Mouse (Mus musculus) lung, postnatal 0 days (tissue): ENCODE results near the gene BC035044. TPM values are rescaled to one million over a fixed set of nuclear protein-coding genes. Genes with fewer than 3 reads are reported as not detected.
"Not testable (repeated sequence)": the region's sequence is repeated elsewhere in the genome, so short reads cannot be mapped to it uniquely, and the experiment has no call there.

ENCODE experiments used
- ATAC-seq: fragments of 200-750 bp; cut with Nextera tagmentation; 2 replicates; pipeline ENCODE4 v1.8.0; 2017; ENCODE audit warnings: moderate library complexity
- DNase-seq: peaks from one replicate; pipeline ENCODE4 v3.0.0-alpha.2; 2016; ENCODE audit warnings: low spot score
- H3K27ac ChIP-seq: fragments of 300-500 bp; sonication (generic); 2 replicates; pipeline ENCODE4 v1.5.1; 2014; ENCODE audit warnings: antibody characterized with exemption, mild to moderate bottlenecking, low read length, mixed read lengths
- H3K27me3 ChIP-seq: fragments of 300-500 bp; sonication (generic); replicated peaks from 2 replicates; pipeline ENCODE4 v1.6.1; 2014; ENCODE audit warnings: low read length, mixed read lengths; ENCODE audit not compliant: insufficient read depth
- H3K36me3 ChIP-seq: fragments of 300-500 bp; sonication (generic); 2 replicates; pipeline ENCODE4 v1.6.1; 2014; ENCODE audit warnings: low read length, mixed read lengths; ENCODE audit not compliant: insufficient read depth
- H3K4me1 ChIP-seq: fragments of 300-500 bp; sonication (generic); 2 replicates; pipeline ENCODE4 v1.6.1; 2014; ENCODE audit warnings: antibody characterized with exemption, low read depth, low read length, mixed read lengths; ENCODE audit not compliant: insufficient read depth
- H3K4me2 ChIP-seq: fragments of 300-500 bp; sonication (generic); replicated peaks from 2 replicates; pipeline ENCODE4 v1.6.1; 2014; ENCODE audit warnings: low read depth, mild to moderate bottlenecking, low read length, moderate library complexity, mixed read lengths
- H3K4me3 ChIP-seq: fragments of 300-500 bp; sonication (generic); 2 replicates; pipeline ENCODE4 v1.5.1; 2014; ENCODE audit warnings: low read depth, low read length
- H3K9ac ChIP-seq: fragments of 300-500 bp; sonication (generic); replicated peaks from 2 replicates; pipeline ENCODE4 v1.6.1; 2014; ENCODE audit warnings: low read depth, mild to moderate bottlenecking
- H3K9me3 ChIP-seq: fragments of 300-500 bp; sonication (generic); 2 replicates; pipeline ENCODE4 v1.6.1; 2016; ENCODE audit warnings: low read length, mixed read lengths
- CTCF ChIP-seq: IDR thresholded peaks from 2 replicates; pipeline ENCODE4 v1.5.1; 2016; ENCODE audit warnings: antibody characterized with exemption, mild to moderate bottlenecking
- EP300 ChIP-seq: IDR thresholded peaks from 2 replicates; pipeline ENCODE4 v1.6.1; 2016; ENCODE audit warnings: antibody characterized with exemption, mild to moderate bottlenecking, control low read depth
- WGBS: fragments of 180-500 bp; shearing (Covaris S2); extraction: QIAGEN DNeasy Blood & Tissue Kit; methylation state at CpG from one replicate; pipeline ENCODE4 v1.1.7; 2014; 5-methylcytosine and 5-hydroxymethylcytosine counted together
- polyA plus RNA-seq: library from polyadenylated mRNA; unstranded; fragments of >200 nt; fragmentation: Nextera tagmentation; extraction: Ambion mirVana; gene quantifications from 2 replicates; pipeline ENCODE4 v1.2.1, GENCODE M21; 2015

Gene BC035044
- 0.58 and 1.2 TPM in 2 replicates for polyA plus RNA-seq

DNA sequence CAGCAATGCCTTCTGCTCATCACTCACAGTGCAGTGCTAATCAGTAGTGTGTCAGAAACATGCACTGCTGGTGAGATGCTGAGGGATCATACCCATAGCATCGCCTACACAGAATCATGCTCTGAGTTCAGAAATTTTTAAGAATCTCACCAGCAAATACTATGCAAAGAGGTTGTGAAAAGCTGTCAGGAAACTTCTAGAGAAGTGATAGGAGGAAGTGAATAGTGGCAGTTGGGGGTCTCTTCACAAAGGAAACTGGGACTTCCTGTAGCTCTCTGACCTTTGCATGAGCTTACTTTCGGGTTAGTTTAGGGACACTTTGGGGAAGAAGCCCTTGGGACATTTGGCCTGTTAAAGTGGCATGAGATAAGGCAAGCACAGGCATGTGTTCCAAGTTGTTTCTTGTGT lies at the start of gene BC035044:
Gene BC035044 (minus strand): TSS at position 179 of the 408 bp plus-strand sequence.
- H3K4me3 ChIP-seq: no peak within 1 kb of the TSS
- H3K9ac ChIP-seq: no peak within 1 kb of the TSS
- no peaks in the 10 kb centered on the region for H3K36me3 ChIP-seq
- DNase-seq (no peak), ATAC-seq (no peak)
- H3K4me2 ChIP-seq: no peak within 1 kb of the TSS
- H3K4me1 ChIP-seq: no peaks in the 10 kb centered on the region
- no peaks in the 10 kb centered on the region for H3K27me3 ChIP-seq
- TF ChIP-seq EP300 (no peak), CTCF (no peak)
- no peak within 1 kb of the TSS for H3K27ac ChIP-seq
- 66% methylated on average over 2 of the region's 2 CpGs for WGBS
- H3K9me3 ChIP-seq: no peaks in the 10 kb centered on the region

DNA sequence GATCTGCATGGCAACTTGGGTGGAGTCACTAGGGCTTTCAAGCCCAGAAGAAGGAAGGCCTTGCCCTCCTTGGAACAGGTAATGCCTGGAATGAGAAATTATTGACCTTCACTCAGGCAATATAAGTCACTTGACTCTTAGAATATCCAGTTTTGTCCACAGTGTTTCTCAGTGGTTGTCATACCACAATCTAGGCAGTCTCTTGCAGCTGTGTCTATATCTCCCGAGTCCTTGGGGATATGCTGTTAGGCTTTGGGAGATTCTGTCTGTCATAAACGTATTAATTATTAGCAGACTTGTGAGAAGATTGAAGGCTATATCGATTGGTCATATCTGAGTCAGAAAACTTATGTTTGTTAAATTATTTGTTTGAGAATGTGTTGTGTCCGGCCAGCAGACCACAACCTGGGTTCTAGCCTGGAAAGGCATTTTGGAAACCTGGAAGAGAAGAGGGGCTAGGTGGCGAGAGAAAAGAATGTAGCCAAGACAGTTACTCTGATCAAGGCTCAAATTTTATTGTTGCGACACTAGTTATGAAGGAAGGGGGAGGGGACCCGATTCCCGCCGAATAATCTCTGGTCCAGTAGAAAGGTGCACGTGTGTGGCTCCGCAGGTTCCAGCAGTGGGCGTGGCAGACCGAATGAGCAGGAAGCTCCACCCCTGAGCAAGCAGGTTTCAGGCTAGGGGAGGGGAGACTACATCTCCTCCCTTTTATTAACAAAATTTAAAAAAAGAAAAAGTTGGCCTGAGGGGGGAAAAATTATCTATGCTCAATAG lies 45.2 kb upstream of the BC035044 start:
- not testable (repeated sequence) for ATAC-seq, H3K4me1 ChIP-seq, H3K27ac ChIP-seq, H3K4me3 ChIP-seq, H3K9me3 ChIP-seq, DNase-seq, H3K36me3 ChIP-seq, H3K9ac ChIP-seq, H3K4me2 ChIP-seq, H3K27me3 ChIP-seq
- WGBS: 86% methylated on average over 4 of the region's 13 CpGs

DNA sequence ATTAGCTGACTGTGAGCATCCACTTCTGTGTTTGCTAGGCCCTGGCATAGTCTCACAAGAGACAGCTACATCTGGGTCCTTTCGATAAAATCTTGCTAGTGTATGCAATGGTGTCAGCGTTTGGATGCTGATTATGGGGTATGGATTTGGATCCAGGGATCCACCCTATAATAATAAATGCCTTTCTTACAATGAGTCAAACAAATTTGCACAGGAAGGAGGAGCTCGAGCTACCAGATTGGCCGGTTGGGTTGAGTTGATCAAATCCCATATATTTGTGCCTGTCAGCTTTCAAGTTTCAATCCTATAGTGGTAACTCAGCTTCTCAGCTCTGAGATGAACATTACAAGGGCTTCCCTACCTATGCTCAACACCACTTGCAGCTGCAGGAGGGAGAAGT lies 43.2 kb upstream of the BC035044 start, which contains the start of gene Clec2g:
Gene Clec2g (plus strand): TSS at position 301 of the 400 bp plus-strand sequence.
- not testable (repeated sequence) for H3K9ac ChIP-seq, H3K4me2 ChIP-seq, H3K27ac ChIP-seq, H3K4me1 ChIP-seq, DNase-seq, H3K27me3 ChIP-seq, H3K4me3 ChIP-seq, H3K36me3 ChIP-seq, ATAC-seq, H3K9me3 ChIP-seq
- WGBS: 95% methylated on average over 4 of the region's 4 CpGs

DNA sequence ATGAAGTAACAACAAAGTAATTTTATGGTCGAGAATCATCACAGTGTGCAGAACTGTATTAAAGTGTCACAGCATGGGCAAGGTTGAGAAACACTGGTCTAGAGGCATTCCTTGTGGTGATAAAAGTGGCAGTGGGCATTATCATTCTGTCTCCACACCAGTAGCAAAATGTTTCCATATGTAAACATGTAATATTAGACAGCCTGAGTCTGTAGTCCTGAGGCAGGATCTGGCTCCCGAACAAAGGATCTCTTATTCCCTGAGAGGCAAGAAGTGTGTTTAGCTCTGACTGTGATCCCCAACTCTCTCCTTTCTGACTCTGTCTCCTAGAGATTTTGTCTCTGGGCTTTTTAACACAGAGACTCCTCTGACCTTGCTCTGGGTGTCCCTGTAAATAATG lies 42.1 kb upstream of the BC035044 start:
- DNase-seq (no peak), ATAC-seq (no peak)
- H3K4me1 ChIP-seq: no peaks in the 10 kb centered on the region
- no peaks in the 10 kb centered on the region for H3K27me3 ChIP-seq
- H3K9me3 ChIP-seq: no peaks in the 10 kb centered on the region
- H3K4me2 ChIP-seq: no peak overlapping the region
- no peaks in the 10 kb centered on the region for H3K36me3 ChIP-seq
- 23% methylated on average over 2 of the region's 2 CpGs for WGBS
- no peak overlapping the region for H3K4me3 ChIP-seq
- H3K27ac ChIP-seq: no peak overlapping the region
- H3K9ac ChIP-seq: no peak overlapping the region
- TF ChIP-seq EP300 (no peak), CTCF (no peak)

DNA sequence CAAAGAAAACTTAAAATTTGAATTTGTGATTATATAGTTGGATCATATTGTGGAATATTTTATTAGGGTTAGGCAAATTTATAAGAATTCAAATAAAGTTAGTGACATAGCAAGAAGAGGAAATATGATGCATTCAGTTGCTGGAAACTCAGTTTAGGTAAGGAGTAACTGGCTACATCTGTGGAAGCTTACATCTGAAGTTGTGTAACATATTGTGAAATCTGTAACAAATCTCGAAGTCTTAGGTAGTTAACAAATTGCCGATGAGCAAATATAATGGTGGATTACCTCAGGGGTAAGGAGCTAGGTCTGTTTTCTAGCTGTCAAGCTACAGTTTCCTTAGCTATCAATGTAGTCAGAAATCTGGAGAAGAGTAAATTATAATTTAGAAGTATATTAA lies 26.4 kb upstream of the BC035044 start:
- no peaks in the 10 kb centered on the region for H3K27me3 ChIP-seq
- 77% methylated on average over 2 of the region's 2 CpGs for WGBS
- no peaks in the 10 kb centered on the region for H3K36me3 ChIP-seq
- no peaks in the 10 kb centered on the region for H3K9me3 ChIP-seq
- no peak overlapping the region for H3K4me3 ChIP-seq
- H3K4me1 ChIP-seq: peaks cover 2% of the 10 kb centered on the region; the same call in 1 of the 2 replicates
- no peak overlapping the region for H3K9ac ChIP-seq
- no peak overlapping the region for H3K27ac ChIP-seq
- TF ChIP-seq CTCF: no peak
- no peak for TF ChIP-seq EP300
- ATAC-seq (no peak), DNase-seq (no peak)
- no peak overlapping the region for H3K4me2 ChIP-seq

DNA sequence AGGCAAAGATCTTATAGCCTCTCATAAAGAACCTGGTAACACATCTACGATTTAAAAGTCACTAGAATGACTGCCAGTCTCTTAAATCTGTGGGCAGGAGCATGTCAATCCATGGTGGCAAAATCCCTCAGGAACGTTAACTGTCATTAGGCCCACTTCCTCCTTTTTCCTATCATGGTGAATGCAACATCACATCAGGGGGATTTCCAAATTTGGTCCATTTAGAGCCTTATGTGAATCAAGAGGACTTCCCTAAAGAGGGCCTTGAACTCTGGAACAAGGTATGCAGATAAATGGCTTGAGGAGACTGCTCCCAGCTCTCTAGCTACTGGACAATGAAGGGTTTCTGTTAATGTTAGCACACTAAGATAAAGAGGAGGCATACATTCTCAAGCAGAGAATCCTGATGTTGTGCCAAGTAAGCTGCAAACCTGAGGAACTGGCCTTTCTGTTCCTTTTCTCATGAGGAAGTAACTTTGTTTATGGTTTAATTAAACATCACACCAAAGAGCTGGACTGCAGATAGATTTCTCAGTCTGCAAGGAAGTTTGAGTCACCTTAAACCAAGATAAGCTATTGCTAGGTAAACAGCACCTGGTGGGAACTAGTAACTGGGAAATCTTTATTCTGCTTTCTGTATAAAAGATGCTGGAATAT lies 22.8 kb upstream of the BC035044 start:
- Histone ChIP-seq H3K9ac (no peak overlapping the region), H3K4me2 (no peak overlapping the region), H3K9me3 (no peaks in the 10 kb centered on the region), H3K4me3 (no peak overlapping the region), H3K27ac (no peak overlapping the region), H3K36me3 (no peaks in the 10 kb centered on the region), H3K4me1 (peaks cover 2% of the 10 kb centered on the region; the same call in 1 of the 2 replicates), H3K27me3 (no peaks in the 10 kb centered on the region)
- ATAC-seq (0 out of 2 replicates have a peak, but pooled peaks have one; percentile 21), DNase-seq (peak; percentile 44)
- TF ChIP-seq CTCF: no peak
- TF ChIP-seq EP300: no peak
- 58% methylated on average over 2 of the region's 2 CpGs for WGBS

DNA sequence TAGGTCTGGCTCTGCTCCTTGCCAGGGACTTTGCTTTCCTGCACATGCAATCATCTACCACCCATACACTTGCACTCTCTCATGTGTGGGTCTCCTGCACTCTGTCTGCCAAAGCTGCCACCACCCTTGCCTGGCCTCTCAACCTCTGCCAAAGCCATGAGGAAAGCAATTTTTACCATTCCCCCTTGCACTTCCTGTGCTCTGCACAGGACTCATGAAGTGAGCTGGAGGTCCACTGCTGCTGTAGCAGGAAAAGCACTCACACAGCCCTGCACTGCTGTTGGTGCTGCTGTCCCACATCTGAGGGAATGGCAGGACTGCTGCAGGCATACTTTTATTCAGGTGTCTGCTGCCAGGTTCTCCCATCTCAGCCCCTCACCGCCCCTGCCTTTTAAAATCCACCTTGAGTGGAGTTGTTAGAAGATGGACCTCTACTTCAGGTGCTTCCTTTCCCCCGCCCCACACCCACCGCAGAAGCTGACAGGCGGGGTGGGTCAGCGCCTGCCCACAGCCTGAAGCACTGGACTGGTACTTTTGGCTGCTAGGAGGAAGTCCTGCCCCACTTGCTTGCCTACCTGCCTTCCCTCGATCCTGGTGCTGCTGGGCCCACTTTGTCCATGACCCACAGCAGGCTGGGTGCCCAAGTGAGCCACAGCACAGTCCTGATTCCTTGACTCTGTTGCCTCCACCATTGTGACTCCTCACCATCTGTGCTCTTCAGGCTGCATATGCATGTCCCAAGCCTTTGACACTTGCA lies 10.0 kb upstream of the BC035044 start:
- H3K9ac ChIP-seq, H3K27me3 ChIP-seq, H3K4me3 ChIP-seq, H3K27ac ChIP-seq, H3K4me2 ChIP-seq, ATAC-seq, H3K4me1 ChIP-seq, H3K9me3 ChIP-seq, H3K36me3 ChIP-seq, DNase-seq: not testable (repeated sequence)
- 78% methylated on average over 5 of the region's 6 CpGs for WGBS
